Mouse (Mus musculus): ENCODE results near the gene Abca5.
"Not testable (repeated sequence)": the region's sequence is repeated elsewhere in the genome, so short reads cannot be mapped to it uniquely, and the experiment has no call there.

Abca5 gene

DNA sequence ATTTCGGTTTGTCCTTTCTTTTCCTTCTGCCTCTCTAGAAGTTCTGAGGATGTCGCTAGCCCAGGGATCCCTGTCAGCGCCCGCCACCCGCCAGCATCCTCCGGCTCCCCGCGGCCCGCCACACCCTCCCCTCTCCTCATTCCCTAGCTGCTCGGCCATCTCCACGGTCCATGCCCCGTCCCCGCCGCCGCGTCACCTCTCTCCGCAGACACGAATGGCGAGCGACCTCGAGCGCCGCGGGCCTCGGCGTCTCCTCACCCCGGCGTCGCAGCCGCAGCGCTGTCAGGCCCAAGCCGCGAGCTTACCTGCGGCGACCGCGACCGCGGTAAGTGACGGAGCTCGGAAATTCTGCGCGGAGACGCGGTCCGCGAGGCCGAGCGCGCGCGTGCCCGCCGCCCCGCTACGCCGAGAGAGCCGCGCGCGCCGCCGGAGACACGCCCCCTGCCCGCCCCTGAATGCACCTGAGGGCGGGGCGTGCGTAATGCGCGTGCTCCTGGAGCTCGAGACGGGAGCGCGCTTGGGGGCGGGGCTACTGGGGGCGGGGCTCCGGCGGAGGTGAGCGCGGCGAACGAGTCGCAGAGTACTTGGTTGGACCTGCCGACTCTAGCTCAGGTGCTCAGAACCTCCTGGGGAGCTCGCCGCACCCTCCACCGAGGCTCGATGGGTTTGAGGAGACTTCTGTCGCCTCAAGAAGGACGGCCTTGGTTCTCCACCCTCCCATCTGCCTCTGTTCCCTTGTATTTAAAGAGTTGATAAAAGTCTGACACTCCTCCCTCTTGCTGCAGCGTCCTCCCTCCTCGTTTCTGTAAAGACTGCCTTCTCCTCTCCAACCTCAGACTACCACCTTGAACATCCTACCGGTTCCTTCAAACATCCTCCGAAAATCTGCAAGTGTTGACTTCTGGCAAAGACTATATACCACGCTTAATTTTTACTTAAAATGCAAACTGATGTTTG is at the start of gene Abca5:
Gene Abca5, minus strand, starts transcription at position 428 of the 957 bp plus-strand sequence.
- peak; percentile 86 for DNase-seq (ENCODE audit: low spot score)

GRCm38 (mm10) chr11:110385487-110385886 is 48.0 kb upstream of the Abca5 start:
- no peak for DNase-seq (ENCODE audit: low spot score)

DNA sequence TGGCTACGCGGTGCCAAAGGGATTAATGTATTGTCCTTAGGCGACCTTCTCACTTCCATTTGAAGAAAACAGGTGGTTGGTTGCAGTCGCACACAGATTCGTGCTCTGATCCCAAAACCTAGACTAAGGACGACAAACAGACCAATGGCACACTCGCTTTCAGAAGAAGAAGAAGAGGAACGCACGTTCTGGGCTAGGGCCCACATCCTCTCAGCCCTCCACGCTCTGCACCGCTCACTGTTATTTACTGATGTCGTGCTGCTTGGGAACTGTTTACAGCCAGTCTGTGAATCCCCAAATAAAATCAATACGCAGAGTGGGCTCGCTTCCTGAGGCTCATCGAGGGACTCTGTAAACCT is 42.8 kb upstream of the Abca5 start:
- no peak for DNase-seq (ENCODE audit: low spot score)

DNA sequence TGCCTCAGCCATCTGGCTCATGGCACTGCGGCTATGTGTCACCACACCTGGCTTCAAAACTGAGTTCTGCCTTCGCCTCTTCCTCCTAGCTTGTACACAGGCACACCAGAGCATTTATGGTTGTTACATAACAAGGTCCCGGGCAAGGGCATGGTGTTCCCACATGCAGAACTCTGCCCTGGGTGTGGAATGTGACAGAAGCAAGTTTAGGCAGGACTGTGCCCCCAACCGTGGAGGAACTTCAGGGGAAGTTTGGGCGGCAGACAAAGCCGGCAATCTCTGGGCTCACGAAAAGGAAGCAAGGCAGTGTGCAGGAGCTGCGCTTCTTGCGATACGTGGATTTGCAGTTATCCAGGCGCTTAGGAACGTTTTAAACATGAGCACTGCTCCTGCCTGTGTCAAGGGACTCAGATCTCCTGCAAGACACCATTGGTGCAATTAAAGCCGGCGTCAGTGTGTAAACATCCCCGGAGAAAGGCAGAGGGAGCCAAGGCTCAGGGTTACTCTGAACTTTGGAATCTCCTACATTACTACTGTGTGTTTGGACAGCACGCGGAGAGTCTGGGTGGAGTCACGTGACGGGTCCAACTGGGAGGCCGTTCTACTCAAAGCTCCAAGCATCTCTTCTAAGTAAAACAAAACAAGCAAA is 42.3 kb upstream of the Abca5 start:
- no peak for DNase-seq (ENCODE audit: low spot score)

DNA sequence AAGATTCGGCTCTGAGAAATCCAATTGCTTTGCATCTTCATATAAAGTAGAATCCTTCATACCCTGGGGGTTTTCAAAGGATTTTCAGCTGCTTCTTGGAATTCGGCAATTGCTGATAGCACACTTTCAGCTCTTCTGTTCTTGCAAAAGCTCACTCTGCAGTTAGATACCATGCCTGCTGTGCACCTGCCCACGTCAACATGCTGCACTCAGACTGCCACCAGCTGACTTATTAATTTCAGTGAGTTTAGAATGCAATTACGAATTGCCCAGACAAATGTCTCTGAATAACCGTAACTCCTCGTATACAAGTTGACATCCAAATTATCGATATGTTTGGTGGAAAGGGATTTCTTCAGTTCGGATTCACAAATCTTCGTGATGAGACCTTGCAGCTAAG is 36.5 kb upstream of the Abca5 start:
- DNase-seq (ENCODE audit: low spot score) = no peak

GRCm38 (mm10) chr11:110372266-110372954 is 34.9 kb upstream of the Abca5 start:
- DNase-seq (ENCODE audit: low spot score) = no peak

- no peak for DNase-seq (ENCODE audit: low spot score)
Observed at GRCm38 (mm10) chr11:110371827-110372226, 34.3 kb upstream of the Abca5 start.

DNA sequence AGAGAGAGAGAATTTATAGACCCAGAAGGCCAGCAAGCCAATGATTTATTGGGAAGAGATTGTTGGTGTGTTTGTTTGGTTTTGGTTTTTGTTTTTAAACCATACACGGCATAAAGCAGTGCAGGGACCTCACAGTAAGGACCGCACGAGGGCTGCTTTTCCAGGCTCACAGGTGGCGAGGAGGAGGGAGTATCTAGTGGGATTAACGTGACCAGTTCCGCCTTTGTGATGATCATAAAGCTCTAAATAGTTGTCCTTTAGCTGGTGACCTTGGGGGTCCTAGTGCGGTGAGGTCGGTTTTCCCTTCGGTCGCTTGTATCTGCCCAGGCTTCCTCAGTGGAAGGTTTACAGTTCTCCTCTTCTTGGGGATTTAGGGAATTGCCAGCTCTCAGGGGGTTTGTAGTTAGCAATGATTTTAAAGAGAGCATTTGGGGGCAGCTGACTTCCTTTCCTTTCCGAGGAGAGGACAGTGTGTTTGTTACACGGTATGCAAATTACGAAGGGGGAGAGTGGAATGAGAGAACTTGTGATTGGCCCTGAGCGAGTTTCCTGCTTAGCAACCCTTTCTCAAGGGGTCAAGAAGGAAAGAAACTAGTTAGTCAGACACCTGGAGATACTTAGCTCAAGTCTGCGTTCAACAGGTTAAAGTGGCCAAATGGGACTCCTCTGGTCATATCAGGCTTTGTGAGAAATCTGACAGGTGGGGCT is 31.9 kb upstream of the Abca5 start:
- DNase-seq (ENCODE audit: low spot score) = no peak

GRCm38 (mm10) chr11:110367638-110368037 is 30.1 kb upstream of the Abca5 start:
- DNase-seq (ENCODE audit: low spot score) = no peak

DNA sequence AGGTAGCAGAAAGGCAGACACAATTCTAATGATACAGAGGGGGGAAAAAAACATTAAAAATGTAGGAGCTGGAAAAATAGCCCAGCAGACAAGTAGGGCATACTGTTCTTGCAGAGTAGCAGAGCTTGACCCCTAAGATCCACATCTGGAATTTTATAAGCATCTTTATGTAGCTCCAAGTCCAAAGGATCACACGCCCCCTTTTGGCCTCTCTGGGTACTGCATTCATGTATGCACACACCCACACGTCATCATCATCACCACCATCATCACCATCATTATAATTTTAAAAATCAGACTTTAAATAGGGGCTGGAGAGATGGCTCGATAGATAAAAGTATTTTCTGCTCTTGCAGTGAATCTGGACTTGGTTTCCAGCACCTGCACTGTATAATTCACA is 29.4 kb upstream of the Abca5 start:
- no peak for DNase-seq (ENCODE audit: low spot score)

GRCm38 (mm10) chr11:110365016-110365415 is 27.5 kb upstream of the Abca5 start:
- no peak for DNase-seq (ENCODE audit: low spot score)

DNA sequence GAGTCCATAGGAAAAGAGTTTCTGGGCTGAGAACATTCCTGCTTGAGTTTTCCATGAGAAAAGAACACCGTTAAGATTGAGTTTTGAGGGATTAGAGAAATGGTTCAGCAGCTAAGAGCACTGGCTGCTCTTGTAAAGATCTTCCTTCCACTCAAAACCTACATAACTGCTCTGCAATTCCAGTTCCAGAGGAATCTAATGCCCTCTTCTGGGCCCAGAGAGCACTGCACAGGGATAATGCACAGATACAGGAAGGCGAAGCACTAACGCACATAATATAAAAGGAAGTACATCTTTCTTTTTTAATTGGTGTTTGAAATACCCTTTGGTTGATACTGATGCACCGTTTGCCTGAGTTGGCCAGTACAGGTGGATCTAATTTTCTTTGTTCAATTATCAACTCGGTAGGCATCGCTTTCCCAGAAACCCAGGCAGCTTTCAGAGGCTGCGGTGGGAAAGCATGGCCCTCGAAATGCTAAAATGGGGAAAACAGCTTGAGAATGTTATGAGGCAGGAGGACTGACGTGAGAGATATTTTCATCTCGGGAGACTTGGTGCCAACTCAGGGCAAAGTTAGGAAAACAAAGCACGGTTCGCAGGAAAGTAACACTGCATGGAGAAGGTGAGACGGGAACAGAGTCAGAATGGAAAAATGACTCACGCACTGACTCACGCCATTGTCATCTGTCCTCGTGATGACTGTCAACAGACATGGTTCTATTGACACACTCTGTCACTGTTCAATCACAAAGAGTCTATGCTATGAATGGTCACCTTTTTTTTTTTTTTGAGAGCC is 20.4 kb upstream of the Abca5 start:
- DNase-seq (ENCODE audit: low spot score) = peak; percentile 39

GRCm38 (mm10) chr11:110355131-110355530 is 17.6 kb upstream of the Abca5 start:
- DNase-seq (ENCODE audit: low spot score) = not testable (repeated sequence)

- DNase-seq (ENCODE audit: low spot score) = no peak
Observed at GRCm38 (mm10) chr11:110354261-110354660, 16.7 kb upstream of the Abca5 start.

DNA sequence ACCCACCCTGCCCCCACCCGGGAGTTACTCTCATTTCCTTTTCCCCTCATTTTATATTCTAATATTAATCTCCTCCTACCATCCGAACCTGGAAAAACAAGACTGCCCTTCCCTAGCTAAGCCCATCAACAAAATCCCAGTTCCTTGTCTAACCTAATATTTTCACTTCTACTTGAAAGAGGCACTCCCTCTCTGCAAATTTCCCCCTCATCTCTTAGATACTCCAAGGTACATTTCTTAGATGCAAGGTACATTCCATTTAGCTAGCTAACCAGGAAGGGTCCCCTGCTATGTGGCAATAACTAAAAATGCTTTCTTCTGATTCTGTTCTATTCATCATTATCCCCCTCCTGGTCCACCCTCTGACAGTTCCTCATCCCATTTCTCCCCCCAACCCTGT is 10.7 kb upstream of the Abca5 start:
- no peak for DNase-seq (ENCODE audit: low spot score)

DNA sequence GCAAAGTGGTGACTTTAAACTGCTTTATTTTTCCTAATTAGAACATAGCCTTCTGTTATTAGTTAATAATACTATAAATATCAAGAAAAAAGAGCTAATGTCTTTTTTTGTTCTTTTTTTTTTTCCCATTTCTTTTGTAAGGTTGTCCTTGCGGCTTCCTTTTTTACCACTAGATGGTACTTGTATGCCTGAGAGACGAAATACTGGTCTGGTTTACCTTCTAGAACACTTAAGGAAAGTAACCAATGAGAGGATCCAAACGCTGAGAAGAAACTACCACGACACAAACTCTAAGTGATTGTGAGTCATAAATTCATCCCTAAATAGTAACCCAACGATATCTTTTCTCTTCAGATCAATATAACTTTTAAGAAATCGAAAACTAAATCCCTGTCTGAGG is 10.3 kb upstream of the Abca5 start:
- no peak for DNase-seq (ENCODE audit: low spot score)

DNA sequence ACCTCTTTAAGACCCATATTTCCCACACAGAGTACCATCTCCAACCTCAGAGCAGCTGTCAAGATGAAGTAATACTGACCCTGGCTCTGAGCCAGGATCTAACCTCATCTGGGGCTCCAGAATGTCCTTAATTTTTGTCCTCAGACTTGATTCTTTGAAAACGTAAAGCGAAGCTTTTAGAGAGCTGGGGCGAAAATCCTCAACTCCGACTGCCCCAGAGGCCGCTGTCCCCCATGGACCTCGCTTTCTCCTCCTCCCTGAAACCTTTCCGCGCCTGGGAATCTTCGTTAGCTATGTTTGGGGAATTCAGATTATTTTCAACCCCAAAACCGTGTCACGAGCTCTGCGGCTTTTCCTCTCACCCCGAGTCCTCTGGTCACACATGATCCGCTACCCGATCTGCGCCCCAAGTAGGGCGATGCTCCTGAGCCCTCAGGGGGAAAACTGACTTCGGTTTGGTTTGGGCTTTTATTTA is 665 bp downstream of the Abca5 start:
- peak; percentile 68 for DNase-seq (ENCODE audit: low spot score)

GRCm38 (mm10) chr11:110330093-110330492 is 7.4 kb downstream of the Abca5 start:
- DNase-seq (ENCODE audit: low spot score) = no peak

GRCm38 (mm10) chr11:110322266-110322665 is 15.2 kb downstream of the Abca5 start:
- no peak for DNase-seq (ENCODE audit: low spot score)

DNA sequence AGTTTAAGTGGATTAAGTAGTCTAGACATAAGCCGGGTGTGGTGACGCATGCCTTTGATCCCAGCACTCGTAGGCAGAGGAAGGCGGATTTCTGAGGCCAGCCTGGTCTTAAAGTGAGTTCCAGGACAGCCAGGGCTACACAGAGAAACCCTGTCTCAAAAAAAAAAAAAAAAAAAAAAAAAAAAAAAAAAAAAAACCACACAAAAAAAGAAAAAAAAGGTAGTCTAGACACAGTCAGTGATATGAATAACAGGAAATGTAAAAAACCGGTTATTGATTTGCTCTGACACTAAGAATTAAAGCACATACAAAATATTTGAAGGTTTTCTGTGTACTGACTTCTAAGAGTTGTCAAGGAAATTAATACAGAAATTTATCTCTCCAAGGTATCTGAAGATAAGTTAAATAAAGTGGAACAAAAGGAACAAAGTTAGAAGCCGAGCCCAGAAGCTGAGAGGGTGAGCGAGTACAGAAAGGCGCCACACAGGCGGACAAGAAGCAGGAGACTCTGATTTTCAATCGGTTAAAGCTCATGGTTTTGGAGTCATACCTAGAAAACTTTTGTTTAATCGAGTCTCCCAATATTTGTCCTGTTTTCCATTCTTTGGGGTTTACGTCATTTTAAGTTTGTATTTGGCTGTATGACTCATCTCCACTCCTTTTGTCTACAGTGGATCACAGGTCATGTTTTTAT is 30.9 kb downstream of the Abca5 start:
- DNase-seq (ENCODE audit: low spot score) = peak; percentile 5

DNA sequence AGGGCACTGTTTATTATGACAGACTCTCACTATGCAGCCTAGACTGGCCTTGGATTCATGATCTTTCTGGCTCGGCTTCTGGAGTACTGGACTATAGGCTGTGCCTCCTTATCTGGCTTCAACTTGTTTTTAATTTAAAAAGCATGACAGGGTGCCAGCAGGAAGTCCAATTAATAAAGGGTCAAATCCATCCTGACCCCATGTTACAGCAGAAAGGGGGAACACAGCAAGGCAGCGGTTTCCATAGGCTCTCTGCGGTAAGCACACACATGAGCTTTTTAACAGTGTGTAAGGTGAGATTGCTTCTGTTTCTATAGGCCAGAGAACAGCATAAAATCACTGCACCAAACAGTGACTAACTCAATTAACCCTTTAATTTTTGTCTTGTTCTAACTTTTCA is 34.1 kb downstream of the Abca5 start:
- peak; percentile 10 for DNase-seq (ENCODE audit: low spot score)

Data from adipocyte (in vitro differentiated cells).